Mouse (Mus musculus): ENCODE results near the gene Gprin1. TPM values are rescaled to one million over a fixed set of nuclear protein-coding genes. Genes with fewer than 3 reads are reported as not detected.

Gprin1 gene
- total RNA-seq, 2 experiments from 2014 or later = 135 to 142 TPM

Other genes starting within 250 kb of the Gprin1 start
- 10 to 100 TPM; 17.4 to 18.2 TPM for gene Simc1, start 246.1 kb downstream of the Gprin1 start, total RNA-seq (2021)
- gene 4833439L19Rik, start 184.4 kb downstream of the Gprin1 start, total RNA-seq (2021) = 100 to 1,000 TPM; 155 to 156 TPM
- 10 to 100 TPM; 35.2 to 36.2 TPM for gene Arl10, start 174.9 kb downstream of the Gprin1 start, total RNA-seq (2021)
- 10 to 100 TPM; 25.6 to 28.0 TPM for gene Nop16, start 159.8 kb downstream of the Gprin1 start, total RNA-seq (2021)
- gene Higd2a, start 159.7 kb downstream of the Gprin1 start, total RNA-seq (2021) = 100 to 1,000 TPM; 169 to 175 TPM
- 100 to 1,000 TPM; 261 to 274 TPM for gene Cltb, start 138.5 kb downstream of the Gprin1 start, total RNA-seq (2021)
- 10 to 100 TPM; 61.3 to 61.6 TPM for gene Faf2, start 128.1 kb downstream of the Gprin1 start, total RNA-seq (2021)
- 100 to 1,000 TPM; 157 to 161 TPM for gene Rnf44, start 56.0 kb downstream of the Gprin1 start, total RNA-seq (2021)
- gene Cdhr2, start 48.4 kb downstream of the Gprin1 start, total RNA-seq (2021) = under 1 TPM in 1 of 2 experiments, not detected in 1; 0.22 TPM
- 100 to 1,000 TPM; 602 to 611 TPM for gene Sncb, start 16.7 kb upstream of the Gprin1 start, total RNA-seq (2021)
- gene Eif4e1b, start 34.1 kb upstream of the Gprin1 start, total RNA-seq (2021) = not detected
- gene Tspan17, start 39.5 kb upstream of the Gprin1 start, total RNA-seq (2021) = 100 to 1,000 TPM in 1 of 2 experiments, 10 to 100 TPM in 1; 83.4 to 109 TPM
- gene Unc5a, start 199.5 kb upstream of the Gprin1 start, total RNA-seq (2021) = 100 to 1,000 TPM; 136 to 142 TPM

Measured in layer of hippocampus, postnatal 36 days (tissue).